Mouse (Mus musculus): ENCODE results near the gene Ankrd33b. TPM values are rescaled to one million over a fixed set of nuclear protein-coding genes. Genes with fewer than 3 reads are reported as not detected.

The Ankrd33b gene
- total and polyA plus RNA-seq, 2 experiments, result 9.1 to 13.1 TPM

GRCm38 (mm10) chr15:31336685-31337084 lies 30.8 kb downstream of the Ankrd33b start:
- Histone ChIP-seq H3K79me2 (ENCODE audit: control insufficient read depth, insufficient read depth, low read length) (peaks cover 30% of the 10 kb centered on the region; the same call in 1 of the 2 replicates), H3K27me3 (ENCODE audit: control insufficient read depth, insufficient read depth, low read length) (no peaks in the 10 kb centered on the region), H3K27ac (replicated peaks; ENCODE audit: insufficient read depth, low read depth, low read length) (no peak overlapping the region), H3K4me3 (ENCODE audit: insufficient read depth, low read depth, low read length) (no peak overlapping the region), H3K9ac (ENCODE audit: low read depth, low read length) (no peak overlapping the region), H3K4me1 (ENCODE audit: control insufficient read depth, insufficient read depth, low read length) (peaks cover 5% of the 10 kb centered on the region), H3K36me3 (ENCODE audit: control insufficient read depth, insufficient read depth, low read length) (no peaks in the 10 kb centered on the region)
- DNase-seq (ENCODE audit: extremely low read depth, low read depth, low spot score), result peak; percentile 53
- WGBS, result 43% methylated on average over 4 of the region's 4 CpGs
- TF ChIP-seq CTCF (IDR thresholded peaks at IDR 0.05; ENCODE audit: low read depth, low read length) (no peak), POLR2A (IDR thresholded peaks at IDR 0.05; ENCODE audit: extremely low read depth, insufficient read depth, low read length) (no peak)

- H3K4me3 ChIP-seq (ENCODE audit: insufficient read depth, low read depth, low read length), result no peak overlapping the region
- H3K27me3 ChIP-seq (ENCODE audit: control insufficient read depth, insufficient read depth, low read length), result no peaks in the 10 kb centered on the region
- H3K27ac ChIP-seq (replicated peaks; ENCODE audit: insufficient read depth, low read depth, low read length), result no peak overlapping the region
- no peaks in the 10 kb centered on the region for H3K36me3 ChIP-seq (ENCODE audit: control insufficient read depth, insufficient read depth, low read length)
- peaks cover 29% of the 10 kb centered on the region; the same call in 1 of the 2 replicates for H3K79me2 ChIP-seq (ENCODE audit: control insufficient read depth, insufficient read depth, low read length)
- no peak overlapping the region for H3K9ac ChIP-seq (ENCODE audit: low read depth, low read length)
- DNase-seq (ENCODE audit: extremely low read depth, low read depth, low spot score), result no peak
- peaks cover 5% of the 10 kb centered on the region for H3K4me1 ChIP-seq (ENCODE audit: control insufficient read depth, insufficient read depth, low read length)
- TF ChIP-seq POLR2A (IDR thresholded peaks at IDR 0.05; ENCODE audit: extremely low read depth, insufficient read depth, low read length), result no peak
- TF ChIP-seq CTCF (IDR thresholded peaks at IDR 0.05; ENCODE audit: low read depth, low read length), result no peak
- 94% methylated on average over 5 of the region's 5 CpGs for WGBS
These were observed 32.7 kb downstream of the Ankrd33b start for GRCm38 (mm10) chr15:31334829-31335228.

- Histone ChIP-seq H3K9ac (ENCODE audit: low read depth, low read length) (no peak overlapping the region), H3K79me2 (ENCODE audit: control insufficient read depth, insufficient read depth, low read length) (peaks cover 22% of the 10 kb centered on the region; the same call in 1 of the 2 replicates), H3K36me3 (ENCODE audit: control insufficient read depth, insufficient read depth, low read length) (no peaks in the 10 kb centered on the region), H3K4me1 (ENCODE audit: control insufficient read depth, insufficient read depth, low read length) (peaks cover 5% of the 10 kb centered on the region), H3K27me3 (ENCODE audit: control insufficient read depth, insufficient read depth, low read length) (no peaks in the 10 kb centered on the region), H3K4me3 (ENCODE audit: insufficient read depth, low read depth, low read length) (no peak overlapping the region), H3K27ac (replicated peaks; ENCODE audit: insufficient read depth, low read depth, low read length) (no peak overlapping the region)
- no peak for TF ChIP-seq CTCF (IDR thresholded peaks at IDR 0.05; ENCODE audit: low read depth, low read length)
- no peak for TF ChIP-seq POLR2A (IDR thresholded peaks at IDR 0.05; ENCODE audit: extremely low read depth, insufficient read depth, low read length)
- WGBS, result 86% methylated on average over 7 of the region's 7 CpGs
- DNase-seq (ENCODE audit: extremely low read depth, low read depth, low spot score), result no peak
These were observed 34.9 kb downstream of the Ankrd33b start for GRCm38 (mm10) chr15:31332541-31333163.

- Histone ChIP-seq H3K36me3 (ENCODE audit: control insufficient read depth, insufficient read depth, low read length) (no peaks in the 10 kb centered on the region), H3K27me3 (ENCODE audit: control insufficient read depth, insufficient read depth, low read length) (no peaks in the 10 kb centered on the region), H3K4me3 (ENCODE audit: insufficient read depth, low read depth, low read length) (no peak overlapping the region), H3K9ac (ENCODE audit: low read depth, low read length) (no peak overlapping the region), H3K4me1 (ENCODE audit: control insufficient read depth, insufficient read depth, low read length) (peaks cover 2% of the 10 kb centered on the region), H3K79me2 (ENCODE audit: control insufficient read depth, insufficient read depth, low read length) (peaks cover 23% of the 10 kb centered on the region; the same call in 1 of the 2 replicates), H3K27ac (replicated peaks; ENCODE audit: insufficient read depth, low read depth, low read length) (no peak overlapping the region)
- 81% methylated on average over 4 of the region's 4 CpGs for WGBS
- DNase-seq (ENCODE audit: extremely low read depth, low read depth, low spot score), result no peak
- no peak for TF ChIP-seq CTCF (IDR thresholded peaks at IDR 0.05; ENCODE audit: low read depth, low read length)
- no peak for TF ChIP-seq POLR2A (IDR thresholded peaks at IDR 0.05; ENCODE audit: extremely low read depth, insufficient read depth, low read length)
These were observed 35.8 kb downstream of the Ankrd33b start for GRCm38 (mm10) chr15:31331742-31332141.

GRCm38 (mm10) chr15:31328082-31328614 lies 39.4 kb downstream of the Ankrd33b start:
- H3K27me3 ChIP-seq (ENCODE audit: control insufficient read depth, insufficient read depth, low read length), result no peaks in the 10 kb centered on the region
- 91% methylated on average over 9 of the region's 9 CpGs for WGBS
- DNase-seq (ENCODE audit: extremely low read depth, low read depth, low spot score), result no peak
- TF ChIP-seq CTCF (IDR thresholded peaks at IDR 0.05; ENCODE audit: low read depth, low read length), result no peak
- no peak for TF ChIP-seq POLR2A (IDR thresholded peaks at IDR 0.05; ENCODE audit: extremely low read depth, insufficient read depth, low read length)
- H3K4me1 ChIP-seq (ENCODE audit: control insufficient read depth, insufficient read depth, low read length), result no peaks in the 10 kb centered on the region
- H3K79me2 ChIP-seq (ENCODE audit: control insufficient read depth, insufficient read depth, low read length), result peaks cover 10% of the 10 kb centered on the region; the same call in 1 of the 2 replicates
- peaks cover 5% of the 10 kb centered on the region; the same call in 1 of the 2 replicates for H3K36me3 ChIP-seq (ENCODE audit: control insufficient read depth, insufficient read depth, low read length)
- no peak overlapping the region for H3K4me3 ChIP-seq (ENCODE audit: insufficient read depth, low read depth, low read length)
- no peak overlapping the region for H3K9ac ChIP-seq (ENCODE audit: low read depth, low read length)
- no peak overlapping the region for H3K27ac ChIP-seq (replicated peaks; ENCODE audit: insufficient read depth, low read depth, low read length)
